Mouse (Mus musculus) retina, adult 2 months (tissue): ENCODE results near the gene Plekha7.

Experiments
- DNase-seq: peaks from one replicate; pipeline ENCODE4 v3.0.0-alpha.2; 2012; ENCODE audit warnings: low read depth, low spot score

Gene Plekha7

GRCm38 (mm10) chr7:116222288-116223009 is 85.7 kb downstream of the Plekha7 start:
- DNase-seq: no peak

GRCm38 (mm10) chr7:116221883-116222282 is 86.3 kb downstream of the Plekha7 start:
- no peak for DNase-seq

GRCm38 (mm10) chr7:116220103-116220707 is 88.0 kb downstream of the Plekha7 start:
- DNase-seq: no peak

- no peak for DNase-seq
Observed at GRCm38 (mm10) chr7:116217747-116218146, 90.4 kb downstream of the Plekha7 start.

- DNase-seq: no peak
Observed at GRCm38 (mm10) chr7:116211904-116212303, 96.3 kb downstream of the Plekha7 start.

- no peak for DNase-seq
Observed at GRCm38 (mm10) chr7:116209926-116210631, 98.1 kb downstream of the Plekha7 start.

- no peak for DNase-seq
Observed at GRCm38 (mm10) chr7:116208880-116209279, 99.3 kb downstream of the Plekha7 start.

- no peak for DNase-seq
Observed at GRCm38 (mm10) chr7:116206806-116207571, 101.2 kb downstream of the Plekha7 start.

- DNase-seq: no peak
Observed at GRCm38 (mm10) chr7:116205451-116205850, 102.7 kb downstream of the Plekha7 start.

GRCm38 (mm10) chr7:116202033-116202681 is 106.0 kb downstream of the Plekha7 start:
- DNase-seq: no peak

- DNase-seq: no peak
Observed at GRCm38 (mm10) chr7:116200951-116201351, 107.2 kb downstream of the Plekha7 start.

GRCm38 (mm10) chr7:116200544-116200943 is 107.6 kb downstream of the Plekha7 start:
- no peak for DNase-seq

GRCm38 (mm10) chr7:116198902-116199301 is 109.3 kb downstream of the Plekha7 start:
- DNase-seq: no peak

- DNase-seq: no peak
Observed at GRCm38 (mm10) chr7:116198407-116198806, 109.8 kb downstream of the Plekha7 start.

GRCm38 (mm10) chr7:116196974-116197679 is 111.0 kb downstream of the Plekha7 start:
- no peak for DNase-seq

GRCm38 (mm10) chr7:116194996-116195395 is 113.2 kb downstream of the Plekha7 start:
- no peak for DNase-seq

GRCm38 (mm10) chr7:116192966-116193365 is 115.2 kb downstream of the Plekha7 start:
- no peak for DNase-seq

- no peak for DNase-seq
Observed at GRCm38 (mm10) chr7:116192096-116192595, 116.0 kb downstream of the Plekha7 start.

- peak; percentile 4 for DNase-seq
Observed at GRCm38 (mm10) chr7:116191138-116191537, 117.0 kb downstream of the Plekha7 start.

- DNase-seq: no peak
Observed at GRCm38 (mm10) chr7:116189708-116190107, 118.5 kb downstream of the Plekha7 start.
